Mouse (Mus musculus) embryonic stem cell, embryonic (primary cell): ENCODE data around the gene Myo5c.

Experiments
- CTCF ChIA-PET, 4 experiments: fragments of 300-600 bp in 2 of 4; fragments of 350-600 bp in 2 of 4; sonication (Branson Sonifier 250); formaldehyde crosslinking; loops; one replicate each; lab custom pipeline; 2022; ENCODE audit warnings: inconsistent platforms in 2 of 4; lab: Charles Lee
- POLR2A ChIA-PET, 4 experiments: fragments of 300-600 bp in 2 of 4; fragments of 350-600 bp in 2 of 4; sonication (Branson Sonifier 250); formaldehyde crosslinking; loops; one replicate each; lab custom pipeline; 2022; ENCODE audit warnings: antibody characterized with exemption in 4 of 4, inconsistent platforms in 1 of 4; lab: Charles Lee

Gene Myo5c

DNA sequence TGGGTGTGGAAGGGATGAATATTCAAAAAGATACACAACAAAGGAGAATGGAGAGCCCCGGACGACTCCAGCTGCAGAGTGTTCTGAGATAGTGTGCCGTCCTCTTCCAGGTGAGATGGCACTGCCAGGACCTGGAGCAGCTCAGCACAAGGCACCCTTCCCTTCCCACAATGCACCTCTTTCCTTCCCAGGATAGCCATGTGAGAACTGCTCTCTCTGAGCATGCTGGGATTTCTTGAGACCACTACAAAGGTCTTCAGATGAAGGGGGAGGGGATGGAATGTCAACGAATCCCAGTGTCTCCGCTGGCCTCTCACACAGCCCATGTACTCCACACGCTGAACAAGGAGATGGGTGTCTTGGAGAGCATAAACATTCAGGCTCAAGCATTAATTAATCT lies 55.8 kb downstream of the Myo5c start:
- POLR2A ChIA-PET = interaction anchor here in 1 of 4 experiments (0.7 kb wide), 1 partner anchor 32 kb away, joined by 3 read pairs; no protein-coding TSS in a partner anchor
- CTCF ChIA-PET = interaction anchor here in 2 of 4 experiments (0.8 to 1.0 kb wide), 3 partner anchors 24 to 383 kb away, joined by 3 read pairs; no protein-coding TSS in a partner anchor

DNA sequence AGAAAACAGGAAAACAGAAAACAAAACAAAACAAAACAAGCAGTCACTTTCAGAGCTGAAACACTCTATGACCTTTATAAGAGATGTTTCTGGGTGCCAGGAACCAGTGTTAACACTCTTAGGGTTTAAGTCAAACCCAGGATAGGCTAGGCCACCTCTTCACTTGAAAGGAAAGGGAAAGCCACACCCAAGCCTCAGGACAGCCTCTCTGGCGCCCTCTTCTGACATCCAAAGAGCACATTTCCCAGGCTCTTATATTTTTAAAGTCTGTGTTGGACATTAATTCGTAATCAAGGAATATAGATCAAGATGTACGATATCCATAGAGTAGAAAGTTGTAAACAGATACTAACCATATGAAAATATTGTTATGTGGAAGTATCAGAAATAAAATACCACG lies 57.7 kb downstream of the Myo5c start:
- CTCF ChIA-PET = interaction anchor here in 2 of 4 experiments (0.6 to 1.0 kb wide), 2 partner anchors 79 to 112 kb away, joined by 3 to 5 read pairs; no protein-coding TSS in a partner anchor
- POLR2A ChIA-PET = interaction anchor here in 1 of 4 experiments (1.0 kb wide), 1 partner anchor 14 kb away, joined by 3 read pairs; no protein-coding TSS in a partner anchor

DNA sequence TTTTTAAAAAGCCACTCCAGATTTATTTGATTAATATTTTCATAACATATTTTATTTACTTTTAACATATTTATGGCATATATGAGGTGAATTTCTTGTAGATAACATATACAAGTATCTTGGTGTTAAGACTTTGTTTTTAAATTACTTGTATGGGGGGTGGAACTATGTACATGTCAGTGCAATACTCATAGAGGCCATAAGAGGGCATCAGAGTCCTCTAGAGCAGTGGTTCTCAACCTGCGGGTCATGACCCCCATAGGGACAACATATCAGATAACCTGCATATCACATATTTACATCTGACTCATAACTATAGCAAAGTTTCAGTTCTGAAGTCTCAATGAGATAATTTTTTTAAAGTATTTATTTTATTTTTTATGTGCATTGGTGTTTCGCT lies 67.5 kb downstream of the Myo5c start:
- ChIA-PET POLR2A (no interaction called here), CTCF (interaction anchor here in 3 of 4 experiments (0.6 to 1.1 kb wide), 3 partner anchors 13 to 451 kb away, joined by 3 to 4 read pairs (median 4); no protein-coding TSS in a partner anchor)

DNA sequence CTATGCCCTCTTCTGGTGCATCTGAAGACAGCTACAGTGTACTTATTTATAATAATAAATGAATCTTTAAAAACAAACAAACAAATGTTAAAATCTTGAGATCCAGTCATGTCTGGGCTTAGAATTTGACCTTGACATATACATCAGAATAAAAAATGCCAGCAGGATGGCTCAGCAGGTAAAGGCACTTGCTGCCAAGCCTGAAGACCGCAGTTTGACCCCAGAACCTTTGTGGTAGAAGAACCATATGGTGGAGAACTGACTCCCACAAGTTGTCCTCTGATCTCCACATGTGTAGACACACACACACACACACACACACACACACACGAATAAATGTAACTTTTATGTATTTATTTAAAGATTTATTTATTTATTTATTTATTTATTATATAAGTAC lies 71.2 kb downstream of the Myo5c start:
- ChIA-PET POLR2A (interaction anchor here in 3 of 4 experiments (0.9 to 4.0 kb wide), 36 partner anchors 8 to 394 kb away, joined by 3 to 36 read pairs (median 5); partner anchors contain the start of genes Mapk6 (in 2 of the 3), Arpp19 (in 1 of the 3), Leo1 (in 1 of the 3) and Myo5c (in 1 of the 3)), CTCF (interaction anchor here (0.8 to 2.1 kb wide), 17 partner anchors 9 to 279 kb away, joined by 3 to 31 read pairs (median 5); partner anchors contain the start of gene Leo1 (in 1 of the 4))

DNA sequence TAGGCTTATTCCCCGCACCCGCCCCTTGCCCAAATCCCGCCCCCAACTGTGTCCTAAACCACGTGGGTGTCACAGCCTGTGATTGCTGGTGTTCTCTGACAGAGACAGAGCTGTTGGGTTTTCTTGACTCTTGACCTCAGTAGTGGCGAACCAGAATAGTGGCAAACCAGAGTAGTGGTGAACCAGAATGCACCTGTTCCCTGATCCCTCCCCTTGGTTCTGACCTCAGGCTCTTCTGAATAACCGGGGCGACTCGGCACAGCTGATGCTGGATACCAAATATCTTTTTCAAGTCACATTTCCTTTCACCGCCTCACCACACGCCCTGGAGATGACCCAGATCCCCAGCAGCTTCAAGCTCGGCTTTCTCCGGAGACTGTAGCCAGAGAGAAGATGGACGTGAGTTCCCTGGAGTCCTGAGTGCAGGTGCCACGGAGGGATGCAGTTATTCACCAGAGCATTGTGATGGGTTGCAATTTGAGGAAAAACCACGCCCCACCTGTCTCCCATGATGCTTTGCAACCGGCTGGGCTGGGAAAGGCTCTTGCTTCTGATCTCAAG lies 72.0 kb downstream of the Myo5c start:
- ChIA-PET POLR2A (interaction anchor here in 3 of 4 experiments (0.7 to 4.0 kb wide), 56 partner anchors 8 to 395 kb away, joined by 3 to 36 read pairs (median 4); partner anchors contain the start of genes Mapk6 (in 2 of the 3), Arpp19 (in 1 of the 3), Leo1 (in 1 of the 3) and Myo5c (in 1 of the 3)), CTCF (interaction anchor here (0.6 to 2.1 kb wide), 25 partner anchors 8 to 279 kb away, joined by 3 to 31 read pairs (median 3); partner anchors contain the start of genes Arpp19 (in 1 of the 4) and Leo1 (in 1 of the 4))

DNA sequence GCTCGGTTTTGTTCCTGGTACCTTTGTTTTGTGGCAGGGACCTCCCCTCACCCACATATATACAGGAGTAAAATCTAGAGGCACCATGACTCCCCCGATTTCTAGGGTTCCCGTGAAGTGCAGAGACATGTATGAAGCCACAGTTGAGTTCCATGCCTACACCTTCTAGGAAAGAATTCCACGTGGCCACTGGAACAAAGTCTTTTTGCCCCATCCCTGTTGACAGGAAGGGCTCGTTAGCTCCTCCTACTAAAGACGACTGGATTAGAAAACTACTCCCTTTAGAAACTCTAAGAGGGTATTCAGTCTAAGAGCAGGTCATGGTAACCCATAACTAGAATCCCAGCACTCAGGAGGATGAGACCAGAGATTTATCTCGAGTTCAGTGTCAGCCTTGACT lies 72.5 kb downstream of the Myo5c start:
- CTCF ChIA-PET = interaction anchor here (0.6 to 2.1 kb wide), 18 partner anchors 8 to 278 kb away, joined by 3 to 31 read pairs (median 4); partner anchors contain the start of genes Arpp19 (in 1 of the 4) and Leo1 (in 1 of the 4)
- POLR2A ChIA-PET = interaction anchor here in 3 of 4 experiments (0.7 to 4.0 kb wide), 46 partner anchors 8 to 395 kb away, joined by 3 to 36 read pairs (median 4); partner anchors contain the start of genes Mapk6 (in 2 of the 3), Leo1 (in 1 of the 3), Myo5c (in 1 of the 3) and Scg3 (in 1 of the 3)

DNA sequence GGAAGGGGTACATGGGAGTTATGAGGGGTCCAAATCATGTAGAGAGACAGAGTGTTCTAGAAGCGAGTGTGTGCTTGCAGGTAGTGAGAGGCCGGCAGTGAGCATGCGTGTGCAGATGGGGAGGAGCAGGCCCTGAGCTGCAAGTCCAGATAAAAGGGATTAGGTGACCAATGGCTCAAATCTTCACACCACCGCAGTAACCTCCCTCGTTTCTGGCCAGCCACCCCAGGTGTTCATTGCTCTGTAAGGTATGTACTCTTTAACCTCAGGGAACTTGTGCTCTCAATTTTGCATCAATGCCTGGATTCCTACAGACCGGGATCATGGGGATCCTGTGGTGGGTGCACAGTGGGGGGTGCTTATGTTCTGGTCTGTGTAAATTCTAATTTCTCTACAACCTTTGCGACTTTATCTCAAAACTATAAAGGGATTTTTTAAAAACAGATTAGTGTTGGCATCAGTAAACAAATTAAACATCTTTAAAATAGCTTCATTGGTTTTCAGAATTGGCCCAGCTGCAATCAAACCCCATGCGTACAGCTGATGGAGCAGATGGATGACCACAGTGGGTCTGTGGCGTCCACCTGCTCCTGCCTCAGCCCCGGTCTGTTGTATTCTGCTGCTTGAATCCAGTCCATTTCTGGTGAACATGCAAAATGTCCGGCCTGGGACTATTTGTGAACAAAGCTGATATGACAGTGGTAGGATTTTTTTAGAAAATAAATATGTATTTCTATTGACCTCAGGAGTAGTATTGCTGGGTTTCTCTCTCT lies 74.5 kb downstream of the Myo5c start, which contains the start of gene Gnb5:
Gnb5 (plus strand) TSS at position 163 of the 773 bp plus-strand sequence.
- ChIA-PET POLR2A (interaction anchor here in 2 of 4 experiments (0.8 to 1.9 kb wide), 4 partner anchors 24 to 397 kb away, joined by 3 to 4 read pairs (median 4); partner anchors contain the start of gene Mapk6 (in 1 of the 2)), CTCF (interaction anchor here in 2 of 4 experiments (1.2 to 1.6 kb wide), 2 partner anchors 23 kb away, joined by 4 read pairs; no protein-coding TSS in a partner anchor)

DNA sequence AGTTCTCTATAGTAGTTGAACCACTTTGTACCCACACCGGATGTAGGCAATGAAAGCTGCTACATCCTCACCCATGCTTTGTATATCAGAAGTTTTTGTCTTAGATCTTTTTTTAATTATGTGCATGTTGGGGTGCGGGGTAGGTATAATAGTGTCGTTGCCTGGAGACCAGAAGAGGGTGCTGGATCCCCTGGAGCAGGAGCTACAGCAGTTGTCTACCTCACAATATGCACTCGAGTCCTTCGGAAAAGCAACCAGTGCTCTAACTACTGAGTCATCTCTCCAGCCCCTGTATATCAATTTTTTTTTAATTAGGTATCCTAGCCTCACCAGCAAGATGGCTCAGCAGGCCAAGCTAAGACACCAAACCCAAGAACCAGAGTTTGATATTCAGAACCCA lies 75.2 kb downstream of the Myo5c start:
- ChIA-PET POLR2A (interaction anchor here in 2 of 4 experiments (0.8 to 1.9 kb wide), 4 partner anchors 24 to 397 kb away, joined by 3 to 4 read pairs (median 4); partner anchors contain the start of gene Mapk6 (in 1 of the 2)), CTCF (interaction anchor here in 2 of 4 experiments (1.2 to 1.6 kb wide), 2 partner anchors 24 kb away, joined by 4 read pairs; no protein-coding TSS in a partner anchor)

DNA sequence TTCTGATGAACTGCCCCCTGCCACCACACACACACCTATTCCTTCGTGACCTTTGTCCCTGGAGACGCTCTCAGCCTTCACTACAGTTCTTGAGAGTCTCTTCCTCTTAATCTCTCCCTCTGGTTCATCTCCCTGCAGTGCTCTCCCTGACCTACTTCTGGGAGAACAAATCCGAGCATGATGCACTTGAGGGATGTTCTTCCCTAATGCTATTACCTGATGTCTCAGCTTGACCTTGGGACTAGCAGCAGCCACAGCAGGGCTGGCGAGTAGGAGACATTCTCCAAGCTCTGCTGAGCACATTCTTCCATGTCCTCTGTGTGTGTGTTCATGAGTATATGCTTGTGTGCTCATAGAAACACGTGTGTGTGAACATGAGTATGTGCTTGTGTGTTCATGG lies 76.8 kb downstream of the Myo5c start:
- ChIA-PET POLR2A (no interaction called here), CTCF (no interaction called here)

DNA sequence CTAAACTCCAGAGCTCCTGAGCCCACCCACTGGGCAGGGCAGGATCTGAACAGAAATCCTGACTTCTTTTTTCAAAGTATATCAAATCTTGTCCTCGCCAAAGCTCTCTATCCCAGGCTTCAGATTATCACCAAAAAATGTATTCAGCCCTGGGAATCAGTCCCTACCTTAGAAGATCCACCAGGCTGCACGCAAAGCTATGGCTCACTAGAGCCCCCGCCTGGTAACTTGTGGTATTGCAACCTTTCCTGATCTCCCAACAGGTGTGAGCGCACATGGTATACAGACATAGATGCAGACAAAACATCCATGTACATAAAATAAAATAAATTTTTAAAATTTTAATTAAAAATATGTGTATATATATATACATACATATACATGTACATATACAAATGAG lies 80.2 kb downstream of the Myo5c start:
- ChIA-PET CTCF (interaction anchor here (0.5 to 4.2 kb wide), 34 partner anchors 8 to 407 kb away, joined by 3 to 31 read pairs (median 3); no protein-coding TSS in a partner anchor), POLR2A (interaction anchor here in 3 of 4 experiments (0.5 to 4.1 kb wide), 15 partner anchors 8 to 129 kb away, joined by 3 to 36 read pairs (median 4); partner anchors contain the start of genes Leo1 (in 1 of the 3) and Mapk6 (in 1 of the 3))

DNA sequence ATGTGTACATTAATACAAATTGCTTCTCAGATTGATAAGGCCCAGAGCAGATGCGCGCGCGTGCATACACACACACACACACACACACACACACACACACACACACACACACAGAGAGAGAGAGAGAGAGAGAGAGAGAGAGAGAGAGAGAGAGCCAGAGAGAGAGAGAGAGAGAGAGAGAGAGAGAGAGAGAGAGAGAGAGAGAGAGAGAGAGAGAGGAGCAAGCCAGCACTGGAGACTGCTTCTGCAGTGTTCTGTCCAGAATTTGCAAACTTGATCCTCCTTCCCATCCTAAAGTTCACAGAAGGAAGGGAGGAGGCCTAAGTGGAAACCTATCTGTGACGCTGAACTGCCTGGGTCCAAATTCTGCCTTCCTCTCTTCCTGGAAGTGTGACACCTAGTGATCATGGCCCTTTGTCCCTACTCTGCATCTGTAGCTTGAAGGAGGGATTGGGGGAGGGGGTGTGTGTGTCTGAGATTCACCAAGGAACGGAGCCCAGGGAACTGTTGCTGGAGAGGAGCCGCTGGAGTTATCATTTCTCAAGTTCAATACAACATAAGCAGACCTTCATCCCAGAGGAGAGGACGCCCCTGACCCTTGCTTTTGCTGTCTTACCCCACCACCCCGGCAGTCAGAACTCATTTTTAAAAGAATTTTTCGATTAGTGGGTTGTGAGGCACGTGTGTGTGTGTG lies 81.5 kb downstream of the Myo5c start:
- ChIA-PET POLR2A (interaction anchor here in 3 of 4 experiments (0.6 to 4.1 kb wide), 14 partner anchors 9 to 128 kb away, joined by 3 to 36 read pairs (median 4); partner anchors contain the start of genes Leo1 (in 1 of the 3) and Mapk6 (in 1 of the 3)), CTCF (interaction anchor here (0.5 to 4.2 kb wide), 18 partner anchors 9 to 409 kb away, joined by 3 to 31 read pairs (median 4); no protein-coding TSS in a partner anchor)

DNA sequence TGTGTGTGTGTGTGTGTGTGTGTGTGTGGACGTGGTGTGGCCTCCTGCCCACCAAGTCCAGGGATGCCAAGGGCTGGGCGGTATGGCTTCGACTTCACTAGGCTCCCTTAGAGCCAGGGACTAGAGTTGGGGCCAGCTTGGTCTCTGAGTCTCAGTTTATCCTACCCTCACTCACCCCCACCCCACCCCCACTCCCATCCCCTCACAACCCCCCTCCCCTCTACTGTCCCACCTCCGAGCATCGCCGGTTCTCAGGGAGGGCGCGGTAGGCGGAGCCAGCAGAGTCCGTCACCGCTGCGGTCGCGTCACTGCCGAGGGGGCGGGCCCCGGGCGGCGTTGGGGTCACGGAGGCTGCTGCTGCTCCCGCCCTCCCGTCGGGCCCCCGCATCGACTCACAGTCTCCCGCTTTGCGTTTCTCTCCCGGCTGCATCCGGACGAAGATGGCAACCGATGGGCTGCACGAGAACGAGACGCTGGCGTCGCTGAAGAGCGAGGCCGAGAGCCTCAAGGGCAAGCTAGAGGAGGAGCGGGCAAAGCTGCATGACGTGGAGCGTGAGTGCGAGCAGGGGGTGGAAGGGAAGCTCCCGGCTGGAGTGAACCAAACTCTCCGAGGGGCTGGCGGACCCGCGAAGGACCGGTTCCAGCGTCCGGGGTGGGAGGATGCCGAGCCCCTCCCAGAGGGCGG lies 82.2 kb downstream of the Myo5c start:
- ChIA-PET POLR2A (interaction anchor here in 3 of 4 experiments (0.5 to 4.1 kb wide), 17 partner anchors 10 to 161 kb away, joined by 3 to 36 read pairs (median 4); partner anchors contain the start of genes Leo1 (in 1 of the 3) and Mapk6 (in 1 of the 3)), CTCF (interaction anchor here (0.5 to 4.2 kb wide), 16 partner anchors 10 to 582 kb away, joined by 3 to 31 read pairs (median 4); no protein-coding TSS in a partner anchor)

DNA sequence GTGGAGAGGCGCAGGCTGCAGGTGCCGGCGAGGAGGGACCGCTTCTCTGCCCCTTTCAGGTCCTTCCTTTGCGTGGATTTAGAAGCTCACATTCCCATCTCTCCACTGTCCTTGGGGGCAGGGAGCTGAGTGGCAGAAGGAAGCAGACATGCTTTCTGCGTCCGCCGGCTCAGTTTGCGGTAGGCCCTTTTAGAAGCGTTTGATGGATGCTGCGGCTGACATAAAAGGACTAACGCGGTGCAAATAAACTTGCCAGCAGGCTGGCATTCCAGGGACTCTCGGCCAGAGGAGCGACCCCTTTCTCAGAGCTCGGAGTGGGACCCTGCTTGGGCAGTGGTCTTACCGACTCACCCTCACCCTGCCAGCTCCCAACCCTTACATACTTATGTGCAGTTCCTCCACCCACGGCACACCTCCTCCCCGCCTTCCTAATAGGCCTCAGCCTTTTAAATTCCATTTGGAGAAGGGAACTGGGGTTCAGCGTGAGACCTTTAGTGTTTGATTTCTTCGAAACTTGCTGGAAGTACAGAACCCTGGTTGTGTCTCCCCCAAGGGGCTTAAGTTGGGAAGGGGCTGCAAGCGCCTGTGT lies 82.8 kb downstream of the Myo5c start:
- CTCF ChIA-PET = interaction anchor here in 3 of 4 experiments (0.5 to 4.2 kb wide), 7 partner anchors 10 to 582 kb away, joined by 3 to 31 read pairs (median 4); no protein-coding TSS in a partner anchor
- POLR2A ChIA-PET = interaction anchor here in 3 of 4 experiments (0.5 to 4.1 kb wide), 16 partner anchors 10 to 276 kb away, joined by 3 to 36 read pairs (median 4); partner anchors contain the start of genes Leo1 (in 1 of the 3) and Mapk6 (in 1 of the 3)

DNA sequence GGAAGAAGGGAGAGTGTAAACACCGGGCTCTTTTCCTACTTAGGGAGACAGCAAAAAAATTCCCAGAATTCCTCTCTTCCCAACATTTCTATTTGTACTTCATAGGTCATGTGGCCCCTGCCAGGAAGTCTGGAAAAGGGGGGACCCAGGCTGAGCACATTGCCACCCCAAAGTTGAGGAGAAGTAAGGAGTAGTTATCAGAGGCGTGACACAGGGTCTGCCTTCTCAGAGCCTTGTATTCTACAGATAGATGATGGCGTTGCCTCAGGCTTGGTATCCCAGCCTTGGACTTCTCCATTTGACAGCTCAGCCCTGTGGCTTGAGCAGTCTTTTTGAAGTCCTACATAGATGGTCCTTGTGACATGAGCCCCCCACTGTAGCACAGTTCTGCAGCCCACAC lies 83.4 kb downstream of the Myo5c start:
- ChIA-PET CTCF (interaction anchor here in 1 of 4 experiments (1.9 to 4.2 kb wide), 2 partner anchors 11 to 47 kb away, joined by 8 to 31 read pairs; no protein-coding TSS in a partner anchor), POLR2A (interaction anchor here in 3 of 4 experiments (1.0 to 4.1 kb wide), 5 partner anchors 12 to 95 kb away, joined by 3 to 36 read pairs (median 4); no protein-coding TSS in a partner anchor)

DNA sequence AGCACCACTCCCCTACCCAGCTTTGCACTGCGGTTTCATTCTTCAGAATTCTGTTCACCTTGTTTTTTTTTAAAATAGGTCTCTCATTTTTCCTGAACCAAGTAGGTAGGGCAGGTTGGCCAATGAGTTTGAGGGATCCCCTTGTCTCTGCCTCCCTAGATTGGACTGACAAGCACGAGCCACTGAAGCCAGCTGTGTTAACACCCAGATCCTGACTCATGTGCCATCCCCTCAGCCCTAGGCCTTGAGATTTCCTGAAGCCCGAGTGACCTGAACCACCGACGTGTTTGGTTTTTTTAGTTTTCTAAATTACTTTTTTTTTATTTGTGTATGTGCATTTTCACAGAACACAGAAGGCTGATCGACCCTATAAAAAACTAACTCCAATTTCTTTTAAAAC lies 85.0 kb downstream of the Myo5c start:
- POLR2A ChIA-PET = interaction anchor here in 1 of 4 experiments (0.6 kb wide), 1 partner anchor 229 kb away, joined by 9 read pairs; no protein-coding TSS in a partner anchor
- CTCF ChIA-PET = interaction anchor here in 1 of 4 experiments (0.8 kb wide), 1 partner anchor 45 kb away, joined by 3 read pairs; no protein-coding TSS in a partner anchor
